Mouse (Mus musculus): ENCODE data around the gene Lck. TPM values are rescaled to one million over a fixed set of nuclear protein-coding genes. Genes with fewer than 3 reads are reported as not detected.
"Not testable (repeated sequence)": the region's sequence is repeated elsewhere in the genome, so short reads cannot be mapped to it uniquely, and the experiment has no call there.

Gene Lck
- total RNA-seq, 2 experiments from 2014 or later, result 0.34 to 2.0 TPM

DNA sequence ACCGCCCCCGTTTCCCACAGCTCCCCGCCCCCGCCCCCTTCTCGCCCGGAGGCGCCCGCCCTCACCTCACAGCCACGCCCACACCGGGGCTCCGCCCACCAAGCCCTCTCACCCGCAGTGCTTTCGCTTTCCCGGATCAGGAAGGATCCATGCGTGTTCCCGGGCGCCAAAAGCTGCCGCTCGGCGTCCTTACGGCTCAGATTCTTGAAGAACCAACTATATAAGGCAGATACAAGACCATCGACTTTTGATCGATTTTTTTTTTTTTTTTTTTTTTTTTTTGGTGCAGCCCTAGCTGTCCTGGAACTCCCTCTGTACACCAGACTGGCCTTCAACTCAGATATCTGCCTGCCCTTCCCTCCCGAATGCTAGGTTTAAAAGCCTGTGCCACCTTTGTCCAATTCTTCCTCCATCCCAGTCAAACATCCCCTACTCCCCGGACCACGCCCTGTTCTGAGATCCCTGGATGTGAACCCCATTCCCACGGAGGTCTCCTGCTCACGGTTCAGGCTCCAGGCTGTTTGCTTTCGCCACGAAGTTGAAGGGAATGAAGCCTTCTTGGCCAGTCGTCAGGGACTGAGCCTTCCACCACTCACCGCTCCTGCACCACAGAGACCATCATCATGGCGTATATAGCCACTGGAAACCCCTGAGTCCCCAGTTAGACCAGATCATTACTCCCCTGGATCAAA is 16.8 kb downstream of the Lck start:
- DNase-seq (ENCODE audit: low spot score in 2 of 2), result peak; percentile 83 to 88

DNA sequence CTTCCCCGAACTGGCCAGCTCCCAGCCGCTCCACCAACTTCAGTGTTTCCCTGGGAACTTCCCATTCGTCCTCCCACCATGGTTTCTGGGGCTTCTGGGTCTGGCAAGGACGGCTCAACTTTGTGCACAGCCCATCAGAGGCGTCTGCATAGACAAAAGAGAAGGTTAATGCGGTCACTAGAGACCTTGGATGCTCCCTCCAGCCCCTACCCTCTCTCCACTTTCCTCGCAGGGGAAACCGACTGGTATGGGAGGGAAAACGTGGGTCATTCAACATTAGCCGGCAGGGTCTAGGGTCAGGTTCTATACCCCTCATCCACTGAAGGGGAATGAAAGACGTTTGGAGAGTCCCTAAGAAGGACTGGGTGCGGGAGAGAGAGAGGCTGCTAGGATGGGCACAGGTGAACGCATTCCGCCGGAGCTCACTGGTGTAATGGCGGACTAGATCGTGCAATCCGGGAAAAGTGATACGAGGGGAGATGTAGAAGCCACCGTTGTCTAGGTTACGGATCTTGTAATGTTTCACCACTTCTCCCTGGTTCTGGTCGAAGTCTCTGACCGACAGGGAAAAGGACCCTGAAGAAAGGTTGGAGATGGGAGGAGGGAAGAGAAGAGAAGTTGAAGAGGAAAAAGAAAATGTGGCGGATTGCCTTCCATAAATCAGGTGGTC is 17.4 kb downstream of the Lck start:
- DNase-seq (ENCODE audit: low spot score in 2 of 2), result no peak

DNA sequence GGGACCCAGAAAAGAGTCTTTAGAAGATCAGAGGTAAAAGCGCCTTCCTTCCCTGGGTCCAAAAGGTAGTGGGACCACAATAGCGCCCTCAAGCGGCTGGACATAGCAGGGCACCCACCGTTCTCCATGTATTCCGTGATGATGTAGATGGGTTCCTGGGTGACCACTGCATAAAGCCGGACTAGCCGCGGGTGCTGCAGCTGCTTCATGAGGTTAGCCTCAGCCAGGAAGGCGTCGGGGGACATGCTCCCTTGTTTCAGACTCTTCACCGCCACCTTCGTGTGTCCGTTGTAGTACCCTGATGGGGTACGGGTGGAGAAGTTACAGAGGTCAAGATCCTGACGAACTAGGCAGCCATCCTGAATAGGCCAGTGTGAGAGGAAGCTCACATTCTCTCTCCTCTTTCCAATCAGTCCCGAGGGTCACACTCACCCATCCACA is 18.0 kb downstream of the Lck start:
- DNase-seq (ENCODE audit: low spot score in 2 of 2), result peak in 1 of 2 experiments; percentile 40

DNA sequence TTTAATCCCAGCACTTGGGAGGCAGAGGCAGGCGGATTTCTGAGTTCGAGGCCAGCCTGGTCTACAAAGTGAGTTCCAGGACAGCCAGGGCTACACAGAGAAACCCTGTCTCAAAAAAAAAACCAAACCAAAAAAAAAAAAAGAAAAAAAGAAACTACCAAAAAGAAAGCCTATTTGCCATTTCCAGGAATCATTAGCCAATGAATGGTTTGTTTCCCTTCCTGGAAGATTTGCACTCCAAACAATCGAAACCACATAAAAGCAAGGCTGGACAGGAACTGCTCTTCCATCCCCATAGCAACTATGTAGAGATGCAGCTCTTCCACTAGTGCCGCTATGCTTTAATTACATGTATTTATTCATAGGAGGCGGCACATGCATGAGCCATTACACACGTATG is 18.9 kb downstream of the Lck start:
- not testable (repeated sequence) for DNase-seq (ENCODE audit: low spot score in 2 of 2)

DNA sequence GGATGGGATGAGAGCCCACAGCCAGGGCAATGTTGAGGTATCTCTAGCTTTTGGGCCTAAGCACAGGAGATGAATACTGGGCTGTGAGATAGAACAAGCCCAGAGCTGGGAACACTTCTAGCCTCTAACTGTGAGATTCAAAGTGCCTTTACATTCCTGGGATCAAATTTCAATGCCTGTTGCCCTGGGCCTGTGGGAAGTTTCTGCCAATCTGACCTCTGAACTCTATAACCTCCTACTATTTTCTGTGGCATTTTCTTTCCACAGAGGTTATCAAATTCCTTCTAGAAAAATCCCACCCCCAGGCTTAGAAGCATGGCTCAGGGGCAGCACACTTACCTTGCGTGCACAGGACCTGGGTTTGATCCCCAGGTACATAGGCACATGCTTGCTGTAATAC is 23.1 kb downstream of the Lck start:
- DNase-seq (ENCODE audit: low spot score in 2 of 2), result no peak

DNA sequence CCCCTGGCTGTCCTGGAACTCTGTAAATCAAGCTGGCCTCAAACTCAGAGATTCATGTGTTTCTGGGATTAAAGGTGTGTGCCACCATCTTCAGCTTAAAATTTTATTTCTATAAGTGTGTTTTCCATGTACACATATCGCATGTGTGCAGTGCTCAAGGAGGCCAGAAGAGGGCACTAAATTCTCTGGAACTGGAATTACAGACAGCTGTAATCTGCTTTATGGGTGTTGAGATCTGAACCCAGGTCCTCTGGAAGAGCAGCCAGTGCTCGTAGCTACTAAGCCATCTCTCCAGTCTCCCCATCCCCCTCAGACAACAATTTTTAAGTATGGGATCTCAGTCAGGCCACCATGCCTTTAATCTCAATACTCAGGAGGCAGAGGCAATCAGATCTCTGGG is 24.1 kb downstream of the Lck start:
- DNase-seq (ENCODE audit: low spot score in 2 of 2), result no peak

DNA sequence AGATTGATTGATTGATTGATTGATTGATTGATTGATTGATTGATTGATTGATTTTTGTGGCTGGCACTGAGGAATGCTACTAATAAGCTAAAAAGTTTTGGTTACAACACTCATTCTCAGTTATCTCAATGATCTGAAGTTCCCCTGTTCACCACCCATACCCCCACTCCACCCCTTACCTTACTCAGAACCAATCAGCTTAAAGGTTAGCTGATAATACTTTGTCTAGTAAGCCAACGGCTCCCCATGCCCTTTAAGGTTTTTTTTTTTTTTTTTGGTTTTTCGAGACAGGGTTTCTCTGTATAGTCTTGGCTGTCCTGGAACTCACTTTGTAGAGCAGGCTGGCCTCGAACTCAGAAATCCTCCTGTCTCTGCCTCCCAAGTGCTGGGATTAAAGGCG is 25.8 kb downstream of the Lck start:
- not testable (repeated sequence) for DNase-seq (ENCODE audit: low spot score in 2 of 2)

DNA sequence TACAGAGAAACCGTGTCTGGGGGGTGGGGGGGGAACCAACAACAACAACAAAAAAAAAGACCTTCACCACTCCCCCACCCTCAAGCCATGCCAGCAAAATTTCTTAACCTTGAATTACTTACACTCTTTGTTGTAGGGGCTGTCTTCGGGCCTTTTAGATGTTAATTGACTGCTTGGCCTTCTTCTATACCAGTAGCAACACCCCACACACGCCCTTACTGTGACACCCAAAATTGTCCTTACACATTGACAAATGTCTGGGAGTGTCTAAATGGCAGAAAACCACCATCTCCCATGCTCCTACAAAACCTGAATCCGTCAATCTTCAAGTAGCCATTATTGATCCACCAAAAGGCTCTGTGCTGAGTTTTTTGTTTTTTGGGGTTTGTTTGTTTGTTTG is 29.3 kb downstream of the Lck start:
- DNase-seq (ENCODE audit: low spot score in 2 of 2), result no peak

DNA sequence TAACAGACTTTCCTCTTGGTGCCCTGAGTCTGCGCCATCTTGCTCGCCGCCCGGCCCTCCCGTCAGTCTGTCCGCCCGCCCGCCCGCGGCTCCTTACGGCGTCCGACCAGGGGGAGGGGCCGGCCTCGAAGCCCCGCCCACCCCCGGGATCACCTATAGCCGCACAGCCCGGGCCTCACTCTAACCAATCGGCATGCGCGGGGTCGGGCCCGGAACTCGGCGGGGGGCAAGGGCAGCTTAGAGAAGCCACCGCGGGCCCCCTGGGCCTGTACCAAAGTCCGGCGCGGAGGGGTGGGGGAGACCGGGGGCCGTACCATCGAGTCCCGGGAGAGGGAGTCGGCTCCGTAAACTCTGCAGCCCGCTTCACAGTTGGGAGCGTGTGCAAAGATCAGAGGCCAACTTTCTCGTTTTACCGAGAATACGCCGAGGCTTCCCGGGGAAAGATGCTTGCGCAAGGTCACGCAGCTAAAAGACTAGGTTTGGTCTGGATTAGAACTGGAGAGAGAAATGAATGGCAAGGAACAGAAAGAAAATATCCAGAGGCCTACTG is 30.8 kb downstream of the Lck start, which contains the start of gene Hdac1:
TSS of gene Hdac1 (minus strand) at position 122 of the 550 bp plus-strand sequence.
- DNase-seq (ENCODE audit: low spot score in 2 of 2), result peak; percentile 97 to 98

DNA sequence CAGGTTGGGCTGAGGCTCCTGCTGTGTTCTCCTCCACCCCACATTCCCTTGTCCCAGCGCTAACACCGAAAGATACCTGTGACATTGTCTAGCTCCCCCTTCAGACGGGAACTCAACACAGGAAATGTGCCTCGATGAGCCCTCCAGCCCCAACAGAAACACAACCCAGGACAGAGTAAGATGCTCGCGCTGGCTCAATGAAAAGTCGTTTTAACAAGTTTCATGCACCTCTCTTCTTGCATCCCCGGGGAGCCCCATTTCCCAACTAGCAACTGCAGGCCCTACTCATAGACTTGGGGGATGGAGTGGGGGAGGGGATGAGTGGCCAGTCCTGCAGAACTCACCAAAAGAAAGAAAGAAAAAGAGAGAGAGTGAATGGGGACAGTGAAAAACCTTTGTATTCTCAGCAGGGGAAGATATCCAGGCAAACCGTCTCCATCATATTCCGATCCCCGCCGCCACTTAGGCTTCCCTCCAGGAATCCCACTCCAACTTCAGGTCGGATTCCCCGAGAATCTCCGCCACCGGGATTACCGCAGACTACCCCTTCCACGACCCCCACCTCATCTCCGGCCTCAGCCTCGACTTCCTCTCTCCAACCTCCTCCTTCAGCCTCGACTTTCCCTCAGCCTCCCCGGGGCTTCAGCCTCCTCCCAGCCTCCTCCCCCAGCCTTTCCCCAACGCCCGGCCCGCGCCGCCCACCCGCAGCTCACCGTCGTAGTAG is 31.4 kb downstream of the Lck start:
- peak in 1 of 2 experiments; percentile 18 for DNase-seq (ENCODE audit: low spot score in 2 of 2)

DNA sequence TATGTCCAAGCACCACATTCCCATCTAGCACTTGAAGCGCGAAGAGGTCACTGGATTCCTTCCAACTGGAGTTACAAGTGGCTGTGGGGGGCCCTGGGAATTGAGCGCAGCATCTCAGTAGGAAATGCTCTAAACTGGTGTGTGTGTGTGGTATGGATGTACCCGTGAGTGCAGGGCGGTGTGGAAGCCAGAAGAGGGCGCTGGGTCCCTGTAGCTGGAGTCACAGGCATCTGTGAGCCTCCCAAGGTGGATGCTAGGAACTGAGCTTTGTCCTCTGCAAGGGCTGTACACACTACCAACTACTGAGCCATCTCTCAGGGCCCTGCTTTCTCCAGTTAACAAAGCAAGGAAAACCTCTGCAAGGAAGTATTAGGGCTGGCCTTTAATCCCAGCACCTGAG is 33.4 kb downstream of the Lck start:
- DNase-seq (ENCODE audit: low spot score in 2 of 2), result peak in 1 of 2 experiments; percentile 17

DNA sequence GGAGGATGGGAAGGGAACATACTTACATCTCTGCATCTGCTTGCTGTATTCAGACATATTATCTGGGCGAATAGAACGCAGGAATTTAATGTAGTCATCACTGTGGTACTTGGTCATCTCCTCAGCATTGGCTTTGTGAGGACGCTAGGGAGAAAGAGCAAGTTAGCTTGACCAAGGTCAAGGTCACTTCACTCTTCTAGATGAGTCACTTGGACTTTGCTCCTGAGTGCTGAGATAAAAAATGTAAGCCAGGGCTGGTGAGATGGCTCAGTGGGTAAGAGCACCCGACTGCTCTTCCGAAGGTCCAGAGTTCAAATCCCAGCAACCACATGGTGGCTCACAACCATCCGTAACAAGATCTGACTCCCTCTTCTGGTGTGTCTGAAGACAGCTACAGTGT is 44.5 kb downstream of the Lck start:
- DNase-seq (ENCODE audit: low spot score in 2 of 2), result not testable (repeated sequence)

DNA sequence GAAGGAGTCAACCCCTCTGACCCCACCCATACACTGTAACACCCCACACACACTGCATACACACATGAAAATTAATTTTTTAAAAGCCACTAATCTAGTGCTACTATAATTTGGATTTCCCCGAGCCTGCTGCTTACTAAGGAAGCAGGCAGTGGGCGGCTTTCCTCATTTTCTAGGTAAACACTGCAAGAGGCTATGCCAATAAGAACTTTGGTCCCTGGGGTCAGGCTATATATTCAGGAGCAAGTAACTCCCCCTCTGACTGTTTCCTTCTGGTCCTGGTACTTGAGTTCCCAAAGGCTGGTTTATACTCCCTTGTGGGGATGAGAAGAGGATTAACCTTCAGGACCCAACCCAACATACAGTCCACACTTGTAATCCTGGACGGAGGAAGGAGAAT is 47.6 kb downstream of the Lck start:
- no peak for DNase-seq (ENCODE audit: low spot score in 2 of 2)

DNA sequence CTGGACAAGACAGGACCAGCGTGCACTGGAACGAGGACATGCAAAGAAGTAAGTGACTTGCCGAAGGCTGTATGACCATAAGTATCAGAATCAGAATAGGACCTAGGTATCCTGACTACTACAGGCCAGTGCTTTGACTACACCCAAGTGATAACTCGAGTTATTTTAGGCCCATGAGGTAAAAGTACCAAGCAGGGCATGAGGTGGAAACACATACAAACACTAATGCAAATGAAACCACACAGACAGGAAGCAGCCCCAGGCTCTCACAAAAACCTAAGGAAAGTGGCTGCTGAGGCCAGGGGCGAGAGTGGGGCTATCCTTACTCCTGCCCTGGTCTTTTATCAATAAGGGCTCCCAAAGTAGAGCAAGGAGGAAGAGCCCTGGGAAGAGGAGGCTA is 48.1 kb downstream of the Lck start:
- DNase-seq (ENCODE audit: low spot score in 2 of 2), result no peak

DNA sequence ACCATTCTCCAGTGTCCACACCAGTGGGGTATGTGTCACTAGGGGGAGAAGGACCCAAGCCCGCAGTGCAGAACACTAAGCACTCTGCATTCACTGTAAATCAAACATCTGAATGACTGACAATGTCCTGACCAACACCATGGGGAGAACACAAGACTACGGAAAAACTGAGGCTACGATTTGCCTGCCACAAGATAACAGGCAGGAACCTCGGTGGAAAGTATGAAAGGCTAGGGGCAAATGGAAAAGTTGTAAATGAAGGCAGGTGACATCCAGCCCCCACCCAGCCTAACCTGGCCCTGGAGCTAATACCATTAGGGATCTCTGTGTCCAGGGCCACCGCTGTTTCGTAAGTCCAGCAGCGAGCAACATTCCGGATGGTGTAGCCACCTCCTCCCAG is 54.9 kb downstream of the Lck start:
- DNase-seq (ENCODE audit: low spot score in 2 of 2), result no peak

DNA sequence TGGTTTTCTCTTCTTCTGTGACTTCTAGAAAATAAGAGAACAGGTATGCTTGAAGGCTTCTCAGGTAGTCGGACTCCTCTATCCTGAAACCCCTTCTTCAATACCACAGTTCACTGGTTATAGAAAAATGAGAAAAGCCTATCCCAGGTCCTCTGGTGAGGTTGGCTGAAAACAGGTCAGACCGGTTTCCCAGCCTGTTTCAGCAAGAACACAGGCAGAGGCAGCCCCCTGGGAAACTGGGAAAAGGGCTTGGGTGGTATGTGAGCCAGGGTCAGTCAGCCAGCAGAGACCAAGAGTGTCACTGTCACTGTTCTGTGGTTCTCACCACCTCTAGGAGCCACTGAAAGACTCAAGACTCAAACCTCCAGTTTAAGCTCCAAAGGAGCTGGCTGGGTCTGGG is 56.5 kb downstream of the Lck start:
- DNase-seq (ENCODE audit: low spot score in 2 of 2), result no peak

DNA sequence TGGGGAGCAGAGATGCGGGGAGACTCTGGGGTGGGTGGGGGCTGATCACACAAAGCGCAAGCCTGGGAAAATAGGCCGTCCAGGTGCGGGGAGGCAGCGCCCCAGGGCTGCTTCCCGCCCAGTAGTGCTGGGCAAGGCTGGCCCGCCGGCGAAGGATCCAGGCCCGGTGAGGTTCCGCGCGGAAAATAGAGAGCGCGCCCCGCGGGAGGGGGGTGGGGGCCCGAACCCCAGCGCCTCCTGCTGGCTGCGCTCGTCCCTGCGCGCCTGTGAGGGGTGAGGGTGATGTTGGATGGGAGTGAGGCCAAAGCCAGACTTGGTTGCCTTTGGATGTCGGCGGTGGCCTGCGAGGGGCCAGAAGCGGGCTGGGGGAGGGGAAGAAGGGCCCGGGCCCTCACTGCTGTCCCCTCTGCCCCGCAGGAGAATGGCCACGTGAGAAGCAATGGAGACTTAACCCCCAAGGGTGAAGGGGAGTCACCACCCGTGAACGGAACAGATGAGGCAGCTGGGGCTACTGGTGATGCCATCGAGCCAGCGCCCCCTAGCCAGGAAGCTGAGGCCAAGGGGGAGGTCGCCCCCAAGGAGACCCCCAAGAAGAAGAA is 59.0 kb downstream of the Lck start:
- DNase-seq (ENCODE audit: low spot score in 2 of 2), result peak; percentile 58 to 72

DNA sequence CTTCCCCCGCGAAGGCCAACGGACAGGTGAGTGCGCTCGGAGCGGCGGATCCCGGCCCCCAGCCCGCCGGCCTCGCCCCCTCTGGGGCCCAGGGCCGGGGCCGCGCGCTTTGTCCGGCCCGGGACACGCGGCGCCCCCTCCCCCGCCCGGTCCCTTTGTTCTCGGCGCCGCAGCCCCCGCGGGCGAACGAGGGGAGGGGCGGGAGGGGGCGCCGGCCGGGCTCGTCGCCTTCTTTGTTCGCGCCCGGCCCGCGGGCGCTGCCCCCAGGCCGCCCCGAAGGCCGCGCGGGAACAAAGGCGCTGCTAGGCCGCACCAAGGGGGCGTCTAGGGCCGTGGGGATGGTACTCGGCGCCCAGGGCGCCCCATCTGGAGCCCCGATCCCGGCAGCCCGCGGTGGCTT is 59.5 kb downstream of the Lck start:
- no peak for DNase-seq (ENCODE audit: low spot score in 2 of 2)

DNA sequence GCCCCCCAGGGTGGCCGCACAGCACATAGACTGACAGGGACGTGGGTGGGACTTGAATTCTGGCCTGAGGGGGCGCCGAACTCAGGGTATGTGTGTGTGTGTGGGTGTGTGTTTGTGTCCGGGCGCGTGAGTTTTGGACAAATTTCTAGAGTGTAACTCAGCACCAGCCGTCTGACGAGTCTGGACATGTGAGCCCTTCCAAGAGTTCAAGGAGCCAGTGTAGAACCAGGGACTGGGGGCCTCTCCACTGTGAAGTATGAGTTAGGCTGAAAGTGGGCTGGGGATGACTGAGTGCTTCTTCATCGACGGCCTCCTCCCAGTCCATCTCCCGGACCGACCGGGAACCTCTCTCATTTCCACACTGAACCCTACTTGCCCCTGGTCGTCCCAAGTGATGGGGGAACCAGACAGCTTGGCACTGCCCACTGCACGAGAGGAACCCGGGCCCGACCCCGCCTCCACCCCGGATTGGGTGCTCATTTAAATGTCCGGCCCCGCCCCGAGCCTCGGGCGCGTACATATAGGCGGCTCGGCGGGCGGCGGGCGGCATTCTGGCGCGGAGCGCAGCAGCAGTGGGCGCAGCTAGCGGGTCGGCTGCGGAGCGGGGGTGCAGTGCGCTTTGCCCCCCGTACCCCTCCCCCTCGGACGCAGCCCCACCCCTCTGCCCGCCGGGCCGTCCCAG is 60.2 kb downstream of the Lck start, which contains the start of gene Marcksl1:
TSS of gene Marcksl1 (plus strand) at position 496 of the 682 bp plus-strand sequence.
- peak; percentile 82 to 90 for DNase-seq (ENCODE audit: low spot score in 2 of 2)

DNA sequence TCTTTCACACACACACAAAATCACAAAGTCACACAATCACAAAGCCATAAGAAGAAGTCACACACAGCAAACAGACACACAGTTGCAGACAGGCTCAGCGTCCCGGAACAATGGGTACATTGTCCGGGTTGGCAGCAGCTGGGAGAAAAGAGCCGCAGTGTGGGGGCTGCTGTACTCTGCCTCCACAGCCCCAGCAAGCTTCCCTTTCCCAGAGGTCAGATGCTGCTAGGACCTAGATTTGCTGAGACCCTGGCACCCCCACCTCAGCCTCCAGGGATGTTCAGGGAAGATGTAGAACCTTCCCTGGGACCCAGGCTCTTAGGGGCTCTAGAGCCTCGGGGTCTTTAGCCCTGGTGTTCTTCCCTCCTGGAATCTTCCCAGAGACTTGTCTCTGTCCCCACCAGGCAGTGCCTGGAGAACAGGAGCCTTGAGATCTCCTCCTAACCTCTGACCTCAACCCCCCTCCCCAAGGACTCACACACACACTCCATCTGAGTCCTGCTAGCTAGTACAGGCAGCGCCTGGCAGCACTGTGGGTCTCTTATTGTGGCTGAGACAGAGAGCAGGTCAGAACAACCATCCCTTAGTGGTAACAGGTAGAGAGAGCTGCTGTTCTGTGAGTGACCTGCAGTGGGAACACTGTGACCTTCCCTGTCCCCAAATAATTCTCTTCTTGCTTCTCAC is 61.9 kb downstream of the Lck start:
- no peak for DNase-seq (ENCODE audit: low spot score in 2 of 2)

All from gastrocnemius, postnatal 4 days (tissue).